Comparison of ENCODE assay signal across 17 mouse cellular contexts in genomic region chr13:70676243-70677183, GRCm38 (mm10). TPM values are rescaled to one million over a fixed set of nuclear protein-coding genes. Genes with fewer than 3 reads are reported as not detected.
A peak's percentile ranks its signal among the peaks of the same experiment; 100 is the strongest.
DNase-seq lines count a peak whose midpoint lies in the region; ATAC-seq and TF ChIP-seq lines count a peak whose summit lies in the region.
"Had no signal": no experiment of that assay in that cellular context is flagged by ENCODE, and none has a peak within 500 bp of the region (broad histone marks: within the 10 kb centered on the region; RNA-seq: fewer than 3 reads in every experiment).

No protein-coding gene starts in this region.

- TF ChIP-seq CTCF in C2C12 (IDR thresholded peaks at IDR 0.05; ENCODE audit: control insufficient read depth, insufficient read depth, insufficient read length): no peak

- no peak overlapping the region for H3K4me2 ChIP-seq in embryonic facial prominence, embryonic 11.5 days (ENCODE audit: low read depth, low read length)
- H3K4me2 ChIP-seq: liver, embryonic 13.5 days; midbrain, embryonic 11.5 days had no signal

- H3K4me3 ChIP-seq in C2C12 (ENCODE audit: insufficient read depth, poor library complexity, severe bottlenecking): no peak overlapping the region
- H3K4me3 ChIP-seq in embryonic facial prominence, embryonic 11.5 days (ENCODE audit: low read depth, low read length): no peak overlapping the region
- H3K4me3 ChIP-seq: hindbrain, embryonic 10.5 days; left cerebral cortex, adult 2 months; liver, embryonic 13.5 days had no signal

- no peaks in the 10 kb centered on the region for H3K36me3 ChIP-seq in C2C12 (ENCODE audit: control insufficient read depth, insufficient read depth)
- no peaks in the 10 kb centered on the region for H3K36me3 ChIP-seq in embryonic facial prominence, embryonic 11.5 days (replicated peaks; ENCODE audit: control insufficient read depth, insufficient read depth, low read depth, low read length)
- H3K36me3 ChIP-seq: G1E; hindbrain, embryonic 10.5 days; liver, embryonic 13.5 days had no signal

- no peaks in the 10 kb centered on the region for H3K79me3 ChIP-seq in C2C12 (ENCODE audit: low read depth)

- no peak overlapping the region for H3K27ac ChIP-seq in embryonic facial prominence, embryonic 11.5 days (replicated peaks; ENCODE audit: low read depth, low read length)
- H3K27ac ChIP-seq: hindbrain, embryonic 10.5 days; left cerebral cortex, adult 2 months; liver, embryonic 13.5 days had no signal

- H3K27me3 ChIP-seq in C2C12 (ENCODE audit: control insufficient read depth, insufficient read depth, insufficient read length): no peaks in the 10 kb centered on the region
- no peaks in the 10 kb centered on the region for H3K27me3 ChIP-seq in embryonic facial prominence, embryonic 11.5 days (ENCODE audit: control insufficient read depth, insufficient read depth, low read length)
- H3K27me3 ChIP-seq: liver, embryonic 13.5 days had no signal

- H3K4me1 ChIP-seq in embryonic facial prominence, embryonic 11.5 days (ENCODE audit: control insufficient read depth, insufficient read depth, low read length): no peaks in the 10 kb centered on the region
- H3K4me1 ChIP-seq: hindbrain, embryonic 10.5 days; liver, embryonic 13.5 days had no signal

- peak; percentile 77 for ATAC-seq in frontal cortex, adult (ENCODE audit: low TSS enrichment)
- no peak for ATAC-seq in embryonic facial prominence, embryonic 11.5 days (replicated peaks; ENCODE audit: insufficient number of reproducible peaks, low FRiP score, low TSS enrichment, low read depth)
- ATAC-seq: forebrain, postnatal 0 days had no signal

- WGBS in embryonic facial prominence, embryonic 11.5 days: 68% methylated on average over 20 of the region's 20 CpGs

- no peak overlapping the region for H3K9ac ChIP-seq in embryonic facial prominence, embryonic 11.5 days (replicated peaks; ENCODE audit: low read length)
- H3K9ac ChIP-seq: forebrain, postnatal 0 days; liver, embryonic 13.5 days had no signal

- no peaks in the 10 kb centered on the region for H3K9me3 ChIP-seq in embryonic facial prominence, embryonic 11.5 days (replicated peaks; ENCODE audit: control insufficient read depth, low read length)
- H3K9me3 ChIP-seq: hindbrain, embryonic 10.5 days; liver, embryonic 13.5 days had no signal

- no peak for DNase-seq in frontal cortex, postnatal 14 days (ENCODE audit: low spot score in 2 of 2)
- DNase-seq in layer of hippocampus, adult 9-11 months: peak; percentile 28
- DNase-seq in layer of hippocampus, postnatal 36 days: no peak
- peak; percentile 17 for DNase-seq in embryonic facial prominence, embryonic 11.5 days (ENCODE audit: low spot score)
- DNase-seq in thymus, postnatal 0 days (ENCODE audit: low spot score): no peak
- DNase-seq in adrenal gland, adult 18-20 months (ENCODE audit: low spot score in 2 of 2): no peak
- DNase-seq: adrenal gland, postnatal 36 days; forebrain, postnatal 0 days; liver, embryonic 13.5 days; lung, postnatal 4 days; right cerebral cortex, adult 18-20 months had no signal

- H3K79me2 ChIP-seq in C2C12 (ENCODE audit: control insufficient read depth, insufficient read depth): no peaks in the 10 kb centered on the region

- no peak overlapping the region for H3ac ChIP-seq in C2C12 (ENCODE audit: control insufficient read depth, insufficient read length, low read depth)

TF ChIP-seq in C2C12, 6 proteins besides CTCF, POLR2A, EP300 and RAD21:
- TF ChIP-seq MYOD1 (IDR thresholded peaks at IDR 0.05; ENCODE audit: control insufficient read depth, insufficient read length, low read depth): peak; percentile 99
- TF ChIP-seq USF1 (IDR thresholded peaks at IDR 0.05; ENCODE audit: low read depth): no peak
- TF ChIP-seq CEBPB (IDR thresholded peaks at IDR 0.05; ENCODE audit: low read depth): no peak
- TF ChIP-seq MYOG (IDR thresholded peaks at IDR 0.05; ENCODE audit: control insufficient read depth, extremely low read depth, insufficient read length): no peak
- TF ChIP-seq MAX (IDR thresholded peaks at IDR 0.05): peak; percentile 63
- no peak for TF ChIP-seq FOSL1 (IDR thresholded peaks at IDR 0.05; ENCODE audit: insufficient read depth, low read length, poor library complexity, severe bottlenecking)

RNA-seq across cellular contexts. Expression of gene Ice1, which starts 39.1 kb away (rescaled TPM):
- total RNA-seq in layer of hippocampus, postnatal 36 days (2021): 10 to 100 TPM; 61.1 to 65.5 TPM
- 11.2 TPM for polyA plus RNA-seq in C2C12 (2012; fragmentation: generic; extraction: Trizol)
- 31.5 and 34.0 TPM in 2 replicates for polyA plus RNA-seq in embryonic facial prominence, embryonic 11.5 days (2014; fragmentation: Nextera tagmentation; extraction: Ambion mirVana)
- 12.9 and 16.2 TPM in 2 replicates for polyA plus RNA-seq in thymus, postnatal 0 days (2015; fragmentation: Nextera tagmentation; extraction: Ambion mirVana)
- 10 to 100 TPM; 24.6 to 27.5 TPM for total RNA-seq in adrenal gland, adult 18-20 months (2021)

Comparison
In these comparisons a context has a peak if more than half of its experiments do, and no peak if none do; other contexts are left out.
1. DNase-seq: peak in layer of hippocampus, adult 9-11 months (single experiment) and embryonic facial prominence, embryonic 11.5 days (single experiment); none in frontal cortex, postnatal 14 days (0 of 2), layer of hippocampus, postnatal 36 days (0 of 2), thymus, postnatal 0 days (single experiment) and adrenal gland, adult 18-20 months (0 of 2).